Mouse (Mus musculus) brain, embryonic 14.5 days (tissue): ENCODE results near the gene Map3k4.

ENCODE experiments used
- CTCF ChIP-seq: fragments of 200-500 bp; IDR thresholded peaks from 2 replicates; pipeline ENCODE4 v1.5.1; 2012; ENCODE audit warnings: inconsistent platforms, mild to moderate bottlenecking, moderate library complexity, borderline replicate concordance; ENCODE audit not compliant: insufficient read depth, insufficient read length; ENCODE audit errors: extremely low read depth
- POLR2A ChIP-seq: fragments of 200-500 bp; IDR thresholded peaks from 2 replicates; pipeline ENCODE4 v1.6.1; 2012; ENCODE audit warnings: mild to moderate bottlenecking, inconsistent platforms, borderline replicate concordance; ENCODE audit not compliant: poor library complexity, insufficient read depth, insufficient read length, severe bottlenecking; ENCODE audit errors: extremely low read depth

DNA sequence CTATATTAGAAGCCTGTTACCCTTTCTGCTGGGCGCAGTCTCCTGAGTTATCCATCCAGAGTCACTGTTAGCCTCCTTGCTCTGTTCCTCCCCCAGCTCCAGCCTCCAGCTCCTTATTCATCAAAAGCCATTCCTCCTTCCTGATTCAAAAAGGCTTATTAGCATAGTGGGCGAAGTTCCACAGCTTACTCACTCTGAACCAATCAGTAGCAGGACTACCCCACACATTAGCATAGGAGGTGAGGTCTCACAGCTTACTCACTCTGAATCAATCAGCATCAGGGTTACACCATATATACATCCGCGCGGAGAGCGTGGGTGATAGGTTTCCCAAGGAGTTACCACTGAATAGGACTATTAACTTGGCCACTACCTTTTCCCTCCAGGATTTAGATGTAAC lies 106.3 kb downstream of the Map3k4 start:
- no peak for TF ChIP-seq CTCF
- no peak for TF ChIP-seq POLR2A
